Mouse (Mus musculus) cortical plate, adult 2 months (tissue): ENCODE results near the gene Gbgt1. TPM values are rescaled to one million over a fixed set of nuclear protein-coding genes. Genes with fewer than 3 reads are reported as not detected.

Experiments
- H3K27ac ChIP-seq: fragments of 200-500 bp; 2 replicates; pipeline ENCODE4 v1.5.1; 2012; ENCODE audit warnings: low read length, control low read depth, inconsistent platforms; ENCODE audit not compliant: insufficient read depth
- H3K4me1 ChIP-seq: fragments of 200-500 bp; 2 replicates; pipeline ENCODE4 v1.6.1; 2011; ENCODE audit warnings: low read length; ENCODE audit not compliant: control insufficient read depth, insufficient read depth
- H3K4me3 ChIP-seq: fragments of 200-500 bp; 2 replicates; pipeline ENCODE4 v1.5.1; 2011; ENCODE audit warnings: mild to moderate bottlenecking, low read length, control low read depth; ENCODE audit not compliant: insufficient read depth
- CTCF ChIP-seq: fragments of 200-500 bp; IDR thresholded peaks from 2 replicates; pipeline ENCODE4 v1.5.1; 2011; ENCODE audit warnings: mild to moderate bottlenecking, control low read depth, low read length; ENCODE audit not compliant: insufficient read depth; ENCODE audit errors: extremely low read depth
- POLR2A ChIP-seq: fragments of 200-500 bp; IDR thresholded peaks from 2 replicates; pipeline ENCODE4 v1.6.1; 2011; ENCODE audit warnings: mild to moderate bottlenecking, low read length, control low read depth; ENCODE audit not compliant: insufficient read depth; ENCODE audit errors: extremely low read depth
- polyA plus RNA-seq: library from polyadenylated mRNA; depleted of rRNA; stranded (reverse); fragments of >200 nt; gene quantifications from 2 replicates; pipeline ENCODE4 v1.2.3, GENCODE M21; 2012

The Gbgt1 gene
- polyA plus RNA-seq, 1 experiment: 2.0 TPM

DNA sequence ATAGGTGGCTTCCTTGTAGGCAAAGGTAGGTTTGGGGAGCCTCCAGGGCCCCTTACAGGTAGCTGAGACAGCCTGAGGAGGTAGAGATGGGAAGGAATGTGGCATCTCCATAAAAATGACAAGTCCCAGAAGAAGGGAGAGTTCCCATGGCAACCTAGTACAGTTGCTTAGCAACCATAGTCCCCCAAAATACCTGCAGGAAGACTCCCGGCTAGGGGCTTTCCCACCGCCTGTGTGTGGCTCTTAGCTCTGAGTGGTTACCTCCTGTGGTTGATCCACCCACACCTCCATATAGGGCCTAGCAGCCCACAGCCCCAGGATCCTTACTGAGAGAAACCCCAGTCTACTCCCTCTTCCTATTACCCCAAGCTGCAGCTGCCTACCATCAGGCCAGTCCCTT is 21.5 kb downstream of the Gbgt1 start:
- TF ChIP-seq POLR2A: no peak
- no peak for TF ChIP-seq CTCF
- H3K4me1 ChIP-seq: peaks cover 27% of the 10 kb centered on the region
- no peak overlapping the region for H3K4me3 ChIP-seq
- peak overlapping the region; percentile 49 for H3K27ac ChIP-seq

DNA sequence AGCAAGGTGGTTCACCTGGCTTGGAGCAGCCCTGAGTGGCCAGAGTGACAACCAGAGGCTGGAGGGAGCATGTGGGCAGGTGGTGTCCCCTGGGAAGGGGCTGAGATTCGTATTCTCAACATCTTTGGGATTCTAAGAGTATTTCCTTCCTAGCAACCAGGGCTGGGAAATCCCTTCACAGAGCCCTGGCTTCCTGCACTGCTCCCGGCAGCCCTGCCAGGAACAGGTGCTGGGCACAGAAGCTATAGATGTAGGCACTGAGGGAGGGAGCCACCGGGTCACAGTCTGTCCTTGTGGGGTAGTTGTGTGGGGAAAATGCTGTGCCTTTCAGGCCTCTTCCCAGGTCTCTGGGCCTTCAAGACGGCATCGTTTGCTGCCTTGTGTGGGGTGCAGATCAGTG is 23.9 kb downstream of the Gbgt1 start:
- Histone ChIP-seq H3K4me1 (peaks cover 32% of the 10 kb centered on the region), H3K27ac (peak overlapping the region; percentile 77), H3K4me3 (no peak overlapping the region)
- no peak for TF ChIP-seq CTCF
- TF ChIP-seq POLR2A: no peak

DNA sequence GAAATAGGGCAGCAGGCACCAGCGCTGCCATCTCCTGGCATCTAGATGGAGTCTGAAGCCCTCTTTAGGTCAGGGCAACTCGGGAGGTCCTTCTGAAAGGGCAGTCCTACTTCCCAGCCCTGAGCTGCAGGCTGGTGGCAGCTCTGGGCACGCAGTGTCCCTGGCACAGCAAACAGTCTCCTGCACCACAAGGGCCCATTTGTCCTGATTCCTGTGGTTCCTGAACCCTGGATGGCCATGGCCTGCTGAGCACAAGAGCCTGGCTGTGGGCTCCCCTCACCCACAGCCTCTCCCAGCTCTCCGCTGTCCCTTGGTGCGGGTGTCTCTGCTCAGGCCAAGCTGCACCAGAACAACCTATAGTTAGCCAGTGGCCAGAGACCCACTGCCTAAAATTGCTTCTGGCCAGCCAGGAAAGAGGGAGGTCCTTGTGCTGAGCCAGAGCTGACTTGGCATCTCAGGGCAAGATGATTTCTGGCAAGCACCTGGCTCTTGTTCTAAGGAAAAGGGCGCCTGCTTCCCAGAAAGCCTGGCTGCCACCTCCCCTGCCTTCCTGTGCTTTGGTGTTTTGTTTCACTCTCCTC is 25.0 kb downstream of the Gbgt1 start:
- no peak for TF ChIP-seq POLR2A
- TF ChIP-seq CTCF: no peak
- Histone ChIP-seq H3K4me1 (peaks cover 32% of the 10 kb centered on the region), H3K27ac (peak overlapping the region; percentile 96), H3K4me3 (no peak overlapping the region)

DNA sequence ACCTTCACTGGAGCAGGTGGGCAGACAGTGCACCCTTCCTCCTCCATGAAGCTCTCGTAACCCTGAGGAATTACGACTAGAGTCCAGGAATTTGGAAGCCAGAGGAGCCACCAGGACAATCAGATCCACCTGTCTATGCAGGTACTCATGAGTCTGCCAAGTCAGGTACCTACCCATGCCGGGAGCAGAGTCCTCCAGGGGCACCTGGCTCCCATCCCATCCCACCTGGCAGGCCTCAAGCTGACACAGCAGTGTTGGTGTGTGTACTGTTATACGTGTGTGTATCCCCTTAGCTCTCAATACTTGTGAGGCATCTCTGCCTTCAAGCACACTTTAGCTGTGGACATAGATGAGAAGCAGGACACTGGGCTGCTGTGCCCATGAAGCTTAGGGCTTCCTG is 25.5 kb downstream of the Gbgt1 start:
- H3K4me3 ChIP-seq: no peak overlapping the region
- H3K4me1 ChIP-seq: peaks cover 30% of the 10 kb centered on the region
- peak overlapping the region; percentile 96 for H3K27ac ChIP-seq
- no peak for TF ChIP-seq POLR2A
- TF ChIP-seq CTCF: no peak

DNA sequence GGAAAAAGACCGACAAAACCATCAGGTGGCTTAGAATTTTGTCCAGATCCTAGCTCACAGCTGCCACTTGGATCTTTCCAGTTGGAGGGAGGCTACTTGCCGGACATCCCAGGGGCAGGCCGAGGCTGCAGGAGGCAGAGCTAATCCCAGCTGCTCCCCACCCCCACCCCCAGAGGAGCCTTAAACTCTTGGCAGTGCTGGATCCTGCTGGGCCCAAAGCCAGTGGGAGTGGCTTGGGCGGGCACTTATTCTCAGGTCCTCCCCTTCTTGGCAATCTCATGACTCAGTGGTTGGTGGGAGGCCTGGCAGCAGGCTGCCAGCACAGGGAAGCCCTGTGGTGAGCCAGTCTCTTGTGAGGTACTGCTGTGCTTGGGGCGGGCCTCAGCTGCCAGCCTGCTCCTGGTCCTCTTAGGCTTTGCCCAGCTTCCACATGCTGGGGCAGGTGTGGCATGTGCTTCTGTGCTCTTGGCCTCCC is 27.0 kb downstream of the Gbgt1 start:
- H3K4me1 ChIP-seq: peaks cover 24% of the 10 kb centered on the region
- TF ChIP-seq CTCF: no peak
- TF ChIP-seq POLR2A: no peak
- H3K4me3 ChIP-seq: no peak overlapping the region
- H3K27ac ChIP-seq: peak overlapping the region; percentile 91

DNA sequence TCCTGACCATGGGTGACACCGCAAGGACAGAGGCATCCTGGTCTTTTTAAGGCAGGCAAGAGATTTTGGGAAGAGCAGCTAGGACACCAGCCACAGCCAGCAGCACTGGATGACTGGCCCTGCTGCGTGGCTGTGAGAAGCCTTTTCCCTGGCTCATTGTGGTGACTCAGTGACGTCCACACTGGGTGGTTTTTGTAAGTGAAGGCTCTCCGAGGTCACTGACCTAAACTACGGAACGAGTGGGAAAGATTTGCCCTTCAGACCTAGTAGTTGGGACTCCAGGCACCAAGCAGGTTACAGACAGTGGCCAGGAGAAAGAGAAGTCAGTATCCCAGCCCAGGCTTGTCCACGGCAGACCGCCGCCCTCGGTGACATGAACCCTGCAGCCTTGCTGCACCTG is 27.7 kb downstream of the Gbgt1 start:
- Histone ChIP-seq H3K4me1 (peaks cover 21% of the 10 kb centered on the region), H3K27ac (peak overlapping the region; percentile 91), H3K4me3 (no peak overlapping the region)
- TF ChIP-seq POLR2A (no peak), CTCF (no peak)

DNA sequence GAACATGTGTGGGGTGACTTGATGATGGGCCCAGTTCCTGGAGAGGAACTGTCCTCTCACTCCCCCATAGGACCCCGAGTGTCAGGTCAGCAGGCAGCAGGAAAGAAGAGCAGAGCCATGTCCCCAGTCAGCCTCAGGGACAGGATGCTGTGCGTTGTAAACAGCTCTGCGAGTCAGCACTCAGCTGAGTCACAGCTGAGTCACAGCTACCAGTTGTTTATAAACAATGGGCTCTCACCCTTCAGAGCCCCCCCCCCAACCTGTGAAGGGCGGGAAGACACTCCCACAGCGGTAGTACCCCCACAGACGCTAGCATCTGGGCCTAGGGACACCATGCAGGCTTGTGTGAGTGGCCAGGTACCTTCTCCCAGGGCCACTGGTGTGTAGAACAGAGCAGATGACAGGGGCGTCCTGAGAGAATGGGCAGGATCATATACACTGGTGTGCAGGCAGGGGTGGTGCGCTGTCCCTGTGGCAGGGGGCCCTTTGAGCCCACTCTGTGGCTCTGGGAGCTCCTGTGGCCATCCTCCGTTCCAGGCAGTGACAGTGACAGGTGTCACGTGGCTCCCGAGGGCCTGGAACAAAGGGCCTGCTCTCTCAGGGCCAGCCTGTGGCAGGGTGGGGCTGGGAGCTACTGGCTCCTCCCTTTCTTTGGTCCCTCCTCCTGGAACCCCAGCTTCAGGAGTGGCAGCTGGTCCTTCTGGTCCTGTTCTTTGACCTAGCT is 28.7 kb downstream of the Gbgt1 start:
- H3K4me3 ChIP-seq: no peak overlapping the region
- H3K4me1 ChIP-seq: peaks cover 22% of the 10 kb centered on the region
- H3K27ac ChIP-seq: peak overlapping the region; percentile 91
- TF ChIP-seq POLR2A: 0 out of 2 replicates have a peak, but pooled peaks have one; percentile 19
- TF ChIP-seq CTCF: no peak

DNA sequence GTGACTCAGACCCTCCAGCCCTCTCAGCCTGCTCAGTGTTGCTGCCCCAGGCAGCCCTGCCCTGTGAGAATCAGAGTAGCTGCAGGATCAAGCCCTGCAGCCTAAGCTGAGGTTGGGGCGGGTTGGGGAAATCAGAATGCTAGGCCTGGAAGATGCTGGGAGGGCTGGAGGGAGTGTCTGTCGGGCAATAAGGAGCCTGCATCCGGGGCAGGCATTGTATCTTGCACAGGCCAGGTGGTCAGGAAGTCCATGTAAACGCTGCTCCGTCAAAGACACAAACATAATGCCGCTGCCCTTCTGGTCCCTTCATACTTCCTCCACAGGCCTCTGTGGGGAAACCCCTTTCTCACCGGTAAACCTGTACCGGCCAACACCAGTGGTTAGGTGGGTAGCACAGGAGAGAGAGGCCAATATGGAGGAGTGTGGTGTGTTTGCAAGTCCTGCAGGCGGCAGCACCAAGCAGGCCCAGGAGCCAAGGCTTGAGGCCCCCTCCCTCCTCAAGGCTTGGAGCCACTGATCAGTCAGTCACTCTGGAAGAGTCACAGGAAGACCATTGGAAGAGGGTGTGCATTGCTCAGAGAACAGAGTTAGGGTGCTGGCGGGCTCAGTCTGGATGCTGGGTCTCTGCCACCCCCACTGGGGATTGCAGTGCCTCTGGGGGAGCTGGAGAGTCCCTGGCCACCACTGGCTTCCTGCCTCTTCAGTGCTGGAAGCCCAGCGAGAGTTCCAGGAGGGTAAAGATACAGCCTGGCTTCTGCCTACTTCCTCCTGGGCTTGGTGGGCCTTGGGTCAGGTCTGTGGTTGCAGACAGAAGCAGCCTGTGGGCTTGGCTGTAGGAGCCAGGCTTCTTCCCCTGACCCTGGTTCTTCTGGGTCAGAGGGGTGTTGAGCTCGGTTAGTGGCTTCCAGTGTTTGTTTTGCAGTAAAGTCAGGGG is 29.5 kb downstream of the Gbgt1 start:
- TF ChIP-seq CTCF (0 out of 2 replicates have a peak, but pooled peaks have one; percentile 15), POLR2A (no peak)
- Histone ChIP-seq H3K27ac (peak overlapping the region; percentile 85), H3K4me3 (no peak overlapping the region), H3K4me1 (peaks cover 19% of the 10 kb centered on the region)

DNA sequence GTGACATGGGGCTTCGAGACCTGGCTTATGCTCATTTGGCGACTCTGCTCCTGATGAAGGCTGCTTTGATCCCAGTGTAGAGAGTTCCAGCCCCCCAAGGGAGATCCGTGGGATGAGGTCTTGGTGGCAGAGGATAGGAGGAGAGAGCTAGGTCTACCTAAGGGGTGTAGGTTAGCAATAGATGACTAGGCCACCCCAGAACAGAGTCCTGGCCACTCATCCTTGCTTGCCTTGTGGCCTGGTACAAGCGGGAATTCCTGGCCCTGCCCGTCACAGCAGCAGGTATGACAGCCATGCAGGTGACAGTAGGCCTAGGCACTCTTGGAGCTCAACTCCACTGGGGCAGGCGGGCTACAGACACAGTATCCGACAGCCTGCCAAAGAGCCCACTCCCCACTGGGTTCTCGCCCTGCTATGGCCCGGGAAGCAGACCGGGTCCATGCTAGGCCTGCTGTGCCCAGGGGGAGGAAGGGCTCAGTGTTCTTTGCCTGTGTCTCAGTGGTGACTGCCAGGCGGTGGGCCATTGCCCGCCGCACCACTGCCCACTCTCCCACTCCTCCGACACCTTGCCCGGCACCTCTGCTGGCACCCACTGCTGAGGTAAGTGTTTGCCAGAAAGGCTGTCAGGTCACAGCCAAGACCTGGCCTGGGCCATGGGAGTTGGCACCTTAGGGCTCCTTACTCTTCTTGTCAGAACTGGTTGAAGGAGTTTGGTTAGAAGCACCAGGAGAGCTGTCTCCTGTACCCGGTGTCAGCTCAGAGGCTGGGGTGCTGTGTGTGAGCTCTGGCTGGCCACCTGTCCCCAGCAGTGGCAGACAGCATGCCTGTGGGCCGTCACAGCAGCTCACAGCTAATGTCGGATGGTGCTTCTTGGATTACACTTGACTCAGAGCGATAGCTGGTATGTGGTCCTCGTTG is 31.0 kb downstream of the Gbgt1 start:
- H3K4me1 ChIP-seq: peaks cover 14% of the 10 kb centered on the region
- no peak overlapping the region for H3K27ac ChIP-seq
- H3K4me3 ChIP-seq: no peak overlapping the region
- TF ChIP-seq CTCF (no peak), POLR2A (no peak)
